Mouse (Mus musculus) heart, embryonic 15.5 days (tissue): ENCODE results near the gene Gm10972. TPM values are rescaled to one million over a fixed set of nuclear protein-coding genes. Genes with fewer than 3 reads are reported as not detected.
A peak's percentile ranks its signal among the peaks of the same experiment; 100 is the strongest.
"Not testable (repeated sequence)": the region's sequence is repeated elsewhere in the genome, so short reads cannot be mapped to it uniquely, and the experiment has no call there.

Experiments
- ATAC-seq: fragments of 200-750 bp; cut with Nextera tagmentation; replicated peaks from 2 replicates; pipeline ENCODE4 v1.8.0; 2017; ENCODE audit warnings: low read depth, moderate TSS enrichment; ENCODE audit not compliant: insufficient number of reproducible peaks, insufficient read depth, low FRiP score
- H3K27ac ChIP-seq: fragments of 300-500 bp; sonication (generic); 2 replicates; pipeline ENCODE4 v1.5.1; 2015; ENCODE audit warnings: mild to moderate bottlenecking, inconsistent platforms
- H3K27me3 ChIP-seq: fragments of 300-500 bp; sonication (generic); 2 replicates; pipeline ENCODE4 v1.6.1; 2015; ENCODE audit warnings: inconsistent platforms
- H3K36me3 ChIP-seq: fragments of 300-500 bp; sonication (generic); 2 replicates; pipeline ENCODE4 v1.6.1; 2015; ENCODE audit warnings: mild to moderate bottlenecking, inconsistent platforms
- H3K4me1 ChIP-seq: fragments of 300-500 bp; sonication (generic); replicated peaks from 2 replicates; pipeline ENCODE4 v1.6.1; 2015; ENCODE audit warnings: inconsistent platforms
- H3K4me2 ChIP-seq: fragments of 300-500 bp; sonication (generic); 2 replicates; pipeline ENCODE4 v1.6.1; 2015; ENCODE audit warnings: inconsistent platforms, mild to moderate bottlenecking, moderate library complexity
- H3K4me3 ChIP-seq: fragments of 300-500 bp; sonication (generic); 2 replicates; pipeline ENCODE4 v1.5.1; 2015; ENCODE audit warnings: mild to moderate bottlenecking, inconsistent platforms
- H3K9ac ChIP-seq: fragments of 300-500 bp; sonication (generic); 2 replicates; pipeline ENCODE4 v1.6.1; 2015; ENCODE audit warnings: mild to moderate bottlenecking, inconsistent platforms
- H3K9me3 ChIP-seq: fragments of 300-500 bp; sonication (generic); replicated peaks from 2 replicates; pipeline ENCODE4 v1.6.1; 2016; ENCODE audit warnings: inconsistent platforms
- WGBS: fragments of 180-500 bp; shearing (Covaris S2); methylation state at CpG from one replicate; pipeline ENCODE4 v1.1.7; 2015; ENCODE audit warnings: mixed read lengths; 5-methylcytosine and 5-hydroxymethylcytosine counted together
- polyA plus RNA-seq: library from polyadenylated mRNA; unstranded; fragments of >200 nt; fragmentation: Nextera tagmentation; extraction: Ambion mirVana; gene quantifications from 2 replicates; pipeline ENCODE4 v1.2.1, GENCODE M21; 2015

Gene Gm10972
- polyA plus RNA-seq, 1 experiment from 2014 or later, result not detected

- H3K4me2 ChIP-seq, result peak overlapping the region; percentile 51
- H3K4me1 ChIP-seq, H3K9me3 ChIP-seq, H3K9ac ChIP-seq, H3K36me3 ChIP-seq, H3K27me3 ChIP-seq, H3K27ac ChIP-seq: not testable (repeated sequence)
- WGBS, result 31% methylated on average over 8 of the region's 10 CpGs
- ATAC-seq, result peak; percentile 76
- H3K4me3 ChIP-seq, result peak overlapping the region; percentile 30
Observed at GRCm38 (mm10) chr3:94659142-94659748, 16.3 kb downstream of the Gm10972 start.

- WGBS, result 82% methylated on average over 2 of the region's 2 CpGs
- not testable (repeated sequence) for H3K4me3 ChIP-seq, H3K27me3 ChIP-seq, H3K4me1 ChIP-seq, H3K27ac ChIP-seq, ATAC-seq, H3K36me3 ChIP-seq, H3K9me3 ChIP-seq, H3K4me2 ChIP-seq, H3K9ac ChIP-seq
Observed at GRCm38 (mm10) chr3:94660841-94661240, 17.9 kb downstream of the Gm10972 start.

GRCm38 (mm10) chr3:94665060-94665802, 22.3 kb downstream of the Gm10972 start:
- H3K36me3 ChIP-seq, H3K4me1 ChIP-seq, H3K9ac ChIP-seq, ATAC-seq, H3K27ac ChIP-seq, H3K9me3 ChIP-seq, H3K27me3 ChIP-seq, H3K4me3 ChIP-seq, H3K4me2 ChIP-seq: not testable (repeated sequence)
- WGBS, result 43% methylated on average over 5 of the region's 5 CpGs

GRCm38 (mm10) chr3:94665896-94666295, 23.0 kb downstream of the Gm10972 start:
- H3K4me2 ChIP-seq, H3K9me3 ChIP-seq, H3K36me3 ChIP-seq, H3K27ac ChIP-seq, H3K9ac ChIP-seq, ATAC-seq, H3K4me1 ChIP-seq, H3K27me3 ChIP-seq, H3K4me3 ChIP-seq: not testable (repeated sequence)
- 8% methylated on average over 7 of the region's 7 CpGs for WGBS

- H3K4me3 ChIP-seq, H3K9me3 ChIP-seq, H3K9ac ChIP-seq, H3K27me3 ChIP-seq, H3K4me2 ChIP-seq, H3K36me3 ChIP-seq, H3K27ac ChIP-seq, ATAC-seq, H3K4me1 ChIP-seq: not testable (repeated sequence)
- 81% methylated on average over 9 of the region's 9 CpGs for WGBS
Observed at GRCm38 (mm10) chr3:94675101-94675500, 32.2 kb downstream of the Gm10972 start.

GRCm38 (mm10) chr3:94679351-94679841, 36.5 kb downstream of the Gm10972 start:
- 70% methylated on average over 8 of the region's 8 CpGs for WGBS
- no peaks in the 10 kb centered on the region for H3K36me3 ChIP-seq
- no peak overlapping the region for H3K9ac ChIP-seq
- H3K4me2 ChIP-seq, result no peak overlapping the region
- no peaks in the 10 kb centered on the region for H3K9me3 ChIP-seq
- H3K4me1 ChIP-seq, result no peaks in the 10 kb centered on the region
- H3K4me3 ChIP-seq, result no peak overlapping the region
- no peaks in the 10 kb centered on the region for H3K27me3 ChIP-seq
- ATAC-seq, result no peak
- no peak overlapping the region for H3K27ac ChIP-seq

- not testable (repeated sequence) for ATAC-seq, H3K36me3 ChIP-seq, H3K4me2 ChIP-seq, H3K4me3 ChIP-seq, H3K9ac ChIP-seq, H3K4me1 ChIP-seq, H3K27me3 ChIP-seq, H3K9me3 ChIP-seq, H3K27ac ChIP-seq
- 88% methylated on average over 12 of the region's 12 CpGs for WGBS
Observed at GRCm38 (mm10) chr3:94680032-94680431, 37.1 kb downstream of the Gm10972 start.

GRCm38 (mm10) chr3:94680783-94681182, 37.9 kb downstream of the Gm10972 start:
- Histone ChIP-seq H3K9me3 (no peaks in the 10 kb centered on the region), H3K36me3 (no peaks in the 10 kb centered on the region), H3K4me1 (no peaks in the 10 kb centered on the region), H3K27me3 (no peaks in the 10 kb centered on the region), H3K4me2 (no peak overlapping the region), H3K4me3 (no peak overlapping the region), H3K9ac (no peak overlapping the region), H3K27ac (no peak overlapping the region)
- WGBS, result 85% methylated on average over 16 of the region's 16 CpGs
- no peak for ATAC-seq

GRCm38 (mm10) chr3:94683646-94684045, 40.7 kb downstream of the Gm10972 start:
- no peaks in the 10 kb centered on the region for H3K9me3 ChIP-seq
- no peaks in the 10 kb centered on the region for H3K36me3 ChIP-seq
- H3K9ac ChIP-seq, result no peak overlapping the region
- no peak for ATAC-seq
- H3K4me3 ChIP-seq, result no peak overlapping the region
- 77% methylated on average over 6 of the region's 6 CpGs for WGBS
- no peak overlapping the region for H3K4me2 ChIP-seq
- H3K27me3 ChIP-seq, result no peaks in the 10 kb centered on the region
- H3K4me1 ChIP-seq, result no peaks in the 10 kb centered on the region
- H3K27ac ChIP-seq, result no peak overlapping the region

- H3K4me3 ChIP-seq, H3K27ac ChIP-seq, H3K4me1 ChIP-seq, H3K4me2 ChIP-seq, H3K27me3 ChIP-seq, ATAC-seq, H3K9me3 ChIP-seq, H3K9ac ChIP-seq, H3K36me3 ChIP-seq: not testable (repeated sequence)
- WGBS, result 75% methylated on average over 8 of the region's 8 CpGs
Observed at GRCm38 (mm10) chr3:94685989-94686772, 43.3 kb downstream of the Gm10972 start.

GRCm38 (mm10) chr3:94688698-94689097, 45.8 kb downstream of the Gm10972 start:
- not testable (repeated sequence) for H3K9ac ChIP-seq, ATAC-seq, H3K36me3 ChIP-seq, H3K4me3 ChIP-seq, H3K27ac ChIP-seq, H3K4me1 ChIP-seq, H3K4me2 ChIP-seq, H3K27me3 ChIP-seq, H3K9me3 ChIP-seq
- WGBS, result 84% methylated on average over 3 of the region's 3 CpGs
